Mouse (Mus musculus) retina, postnatal 7 days (tissue): ENCODE results near the gene 5430402E10Rik.
"Not testable (repeated sequence)": the region's sequence is repeated elsewhere in the genome, so short reads cannot be mapped to it uniquely, and the experiment has no call there.

ENCODE experiments used
- DNase-seq: peaks from one replicate; pipeline ENCODE4 v3.0.0-alpha.2; 2012; ENCODE audit warnings: low read depth, low spot score

Gene 5430402E10Rik

GRCm38 (mm10) chrX:77924962-77925361 lies at the start of gene 5430402E10Rik:
5430402E10Rik (minus strand) TSS chrX:77925062.
- DNase-seq = not testable (repeated sequence)

- DNase-seq = not testable (repeated sequence)
Measured at GRCm38 (mm10) chrX:77880033-77880432, 44.8 kb downstream of the 5430402E10Rik start.
